Mouse (Mus musculus): ENCODE measurements around the gene Vmn1r50.
"Not testable (repeated sequence)": the region's sequence is repeated elsewhere in the genome, so short reads cannot be mapped to it uniquely, and the experiment has no call there.

The Vmn1r50 gene

GRCm38 (mm10) chr6:90101130-90101529 is at the start of gene Vmn1r50:
TSS of gene Vmn1r50 (plus strand) at chr6:90101430.
- no peak for DNase-seq

DNA sequence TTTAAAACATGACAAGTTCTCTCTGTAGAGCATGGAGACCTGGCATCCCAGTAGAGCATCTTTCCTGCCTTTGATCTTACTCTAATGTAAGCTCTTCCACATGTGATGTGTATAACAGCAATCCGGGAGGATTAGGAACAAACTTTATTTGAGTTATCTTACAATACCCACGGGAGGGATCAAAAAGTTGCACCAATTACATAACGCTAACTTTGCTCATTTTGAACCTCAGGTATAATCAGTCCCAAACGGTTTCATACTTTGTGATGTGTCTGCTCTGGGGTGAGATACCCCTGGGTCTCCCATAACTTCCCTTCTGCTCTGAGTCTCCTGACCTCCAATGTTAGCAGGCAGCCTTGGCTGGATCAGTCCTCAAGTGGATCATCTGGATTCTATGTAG is 22.8 kb upstream of the Vmn1r50 start, which contains the start of gene Vmn1r49:
Gene Vmn1r49, minus strand, starts transcription at position 101 of the 400 bp plus-strand sequence.
- no peak for DNase-seq

- no peak for DNase-seq
Observed at GRCm38 (mm10) chr6:90100566-90100965, 664 bp upstream of the Vmn1r50 start.

- not testable (repeated sequence) for DNase-seq
Observed at GRCm38 (mm10) chr6:90122296-90122695, 21.1 kb downstream of the Vmn1r50 start, which contains the start of gene Vmn1r51. TSS of gene Vmn1r51 (plus strand) at chr6:90122596.

Measured in kidney, postnatal 25 days (tissue).